Mouse (Mus musculus): ENCODE data around the gene Gm28845.

DNA sequence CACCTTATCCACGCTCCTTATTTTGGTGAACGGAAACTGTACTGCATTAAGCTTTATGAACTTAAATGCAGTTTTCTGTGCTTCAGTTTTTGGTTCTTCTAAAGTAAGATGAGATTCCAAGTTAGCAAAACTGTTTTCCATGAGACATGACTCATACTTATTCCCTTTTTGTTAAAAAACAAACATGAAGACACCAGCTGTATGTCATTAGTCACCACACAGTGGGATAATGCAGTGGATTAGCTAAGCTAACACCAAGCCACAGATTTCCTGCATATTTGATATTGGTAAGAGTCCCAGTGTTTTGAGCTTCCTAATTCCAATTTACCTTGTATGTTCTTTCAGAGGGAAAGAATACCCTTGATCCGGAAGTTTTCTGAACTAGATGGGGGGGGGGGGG is 27.8 kb downstream of the Gm28845 start:
- TF ChIP-seq CTCF (IDR thresholded peaks at IDR 0.05; ENCODE audit: borderline replicate concordance, insufficient read depth, low read length) (no peak), POLR2A (IDR thresholded peaks at IDR 0.05; ENCODE audit: low read depth, low read length) (no peak)
